Mouse (Mus musculus) stomach, postnatal 0 days (tissue): ENCODE results near the gene Sumo3.

Experiments used
- CTCF ChIP-seq: IDR thresholded peaks from 2 replicates; pipeline ENCODE4 v1.5.1; 2016; ENCODE audit warnings: antibody characterized with exemption, low read depth, mild to moderate bottlenecking, moderate library complexity
- EP300 ChIP-seq: optimal IDR thresholded peaks from 2 replicates; pipeline ENCODE3; 2016; ENCODE audit warnings: antibody characterized with exemption

DNA sequence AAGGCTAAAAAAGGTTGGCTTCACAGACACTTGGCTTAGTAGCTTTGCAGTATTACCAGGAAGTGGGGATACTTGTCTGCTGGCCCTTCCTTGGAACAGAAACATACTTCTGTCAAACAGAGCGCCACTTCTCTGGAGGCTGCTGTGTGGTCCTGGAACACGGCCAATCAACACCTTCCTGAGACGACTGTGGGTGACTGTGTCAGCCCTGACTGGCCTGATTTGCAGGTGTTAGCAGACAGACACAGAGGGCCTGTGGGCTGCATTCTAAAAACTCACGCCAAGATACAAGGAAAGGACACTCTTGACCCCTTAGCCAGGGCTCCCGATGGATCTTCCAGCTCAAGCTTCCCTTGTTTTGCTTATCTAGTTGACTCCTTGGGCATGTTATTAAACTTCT lies 939 bp upstream of the Sumo3 start:
- TF ChIP-seq CTCF: no peak
- TF ChIP-seq EP300: no peak
